Mouse (Mus musculus): ENCODE results near the gene 1700001P01Rik.
A peak's percentile ranks its signal among the peaks of the same experiment; 100 is the strongest.
"Not testable (repeated sequence)": the region's sequence is repeated elsewhere in the genome, so short reads cannot be mapped to it uniquely, and the experiment has no call there.

The 1700001P01Rik gene

GRCm38 (mm10) chr11:97793165-97793564, 17.4 kb upstream of the 1700001P01Rik start:
- DNase-seq (ENCODE audit: low spot score): no peak

- not testable (repeated sequence) for DNase-seq (ENCODE audit: low spot score)
Observed at GRCm38 (mm10) chr11:97790778-97791438, 15.2 kb upstream of the 1700001P01Rik start.

- DNase-seq (ENCODE audit: low spot score): no peak
Observed at GRCm38 (mm10) chr11:97789727-97790126, 14.0 kb upstream of the 1700001P01Rik start.

- DNase-seq (ENCODE audit: low spot score): no peak
Observed at GRCm38 (mm10) chr11:97787961-97788360, 12.2 kb upstream of the 1700001P01Rik start.

- DNase-seq (ENCODE audit: low spot score): no peak
Observed at GRCm38 (mm10) chr11:97782564-97782895, 6.8 kb upstream of the 1700001P01Rik start.

GRCm38 (mm10) chr11:97781832-97782563, 6.3 kb upstream of the 1700001P01Rik start, which contains the start of gene Rpl23:
Gene Rpl23, minus strand, starts transcription at chr11:97782437.
- DNase-seq (ENCODE audit: low spot score): peak; percentile 97

GRCm38 (mm10) chr11:97781478-97781831, 5.7 kb upstream of the 1700001P01Rik start:
- DNase-seq (ENCODE audit: low spot score): no peak

- no peak for DNase-seq (ENCODE audit: low spot score)
Observed at GRCm38 (mm10) chr11:97779968-97780701, 4.4 kb upstream of the 1700001P01Rik start.

- no peak for DNase-seq (ENCODE audit: low spot score)
Observed at GRCm38 (mm10) chr11:97778918-97779317, 3.2 kb upstream of the 1700001P01Rik start.

- no peak for DNase-seq (ENCODE audit: low spot score)
Observed at GRCm38 (mm10) chr11:97777129-97777529, 1.4 kb upstream of the 1700001P01Rik start.

- DNase-seq (ENCODE audit: low spot score): no peak
Observed at GRCm38 (mm10) chr11:97776497-97777128, 895 bp upstream of the 1700001P01Rik start.

- DNase-seq (ENCODE audit: low spot score): no peak
Observed at GRCm38 (mm10) chr11:97775186-97775585, 532 bp downstream of the 1700001P01Rik start.

GRCm38 (mm10) chr11:97771410-97771809, 4.3 kb downstream of the 1700001P01Rik start:
- DNase-seq (ENCODE audit: low spot score): no peak

- no peak for DNase-seq (ENCODE audit: low spot score)
Observed at GRCm38 (mm10) chr11:97769704-97770103, 6.0 kb downstream of the 1700001P01Rik start.

GRCm38 (mm10) chr11:97766154-97766881, 9.4 kb downstream of the 1700001P01Rik start, which contains the start of gene Cwc25:
Gene Cwc25, minus strand, starts transcription at chr11:97766556.
- peak; percentile 89 for DNase-seq (ENCODE audit: low spot score)

GRCm38 (mm10) chr11:97761638-97762037, 14.1 kb downstream of the 1700001P01Rik start:
- DNase-seq (ENCODE audit: low spot score): no peak

- no peak for DNase-seq (ENCODE audit: low spot score)
Observed at GRCm38 (mm10) chr11:97758942-97759341, 16.8 kb downstream of the 1700001P01Rik start.

- DNase-seq (ENCODE audit: low spot score): no peak
Observed at GRCm38 (mm10) chr11:97758125-97758524, 17.6 kb downstream of the 1700001P01Rik start.

- DNase-seq (ENCODE audit: low spot score): no peak
Observed at GRCm38 (mm10) chr11:97753277-97753676, 22.4 kb downstream of the 1700001P01Rik start.

GRCm38 (mm10) chr11:97748496-97748895, 27.2 kb downstream of the 1700001P01Rik start:
- no peak for DNase-seq (ENCODE audit: low spot score)

- no peak for DNase-seq (ENCODE audit: low spot score)
Observed at GRCm38 (mm10) chr11:97747773-97748172, 27.9 kb downstream of the 1700001P01Rik start.

- no peak for DNase-seq (ENCODE audit: low spot score)
Observed at GRCm38 (mm10) chr11:97745331-97745721, 30.4 kb downstream of the 1700001P01Rik start.

Data from ovary, adult 18-20 months (tissue).